Mouse (Mus musculus) embryonic facial prominence, embryonic 15.5 days (tissue): ENCODE measurements around the gene Gm37240. TPM values are rescaled to one million over a fixed set of nuclear protein-coding genes. Genes with fewer than 3 reads are reported as not detected.
"Not testable (repeated sequence)": the region's sequence is repeated elsewhere in the genome, so short reads cannot be mapped to it uniquely, and the experiment has no call there.

Source experiments
- ATAC-seq: fragments of 200-750 bp; cut with Nextera tagmentation; 2 replicates; pipeline ENCODE4 v1.8.0; 2017; ENCODE audit warnings: low read depth, moderate TSS enrichment; ENCODE audit not compliant: insufficient number of reproducible peaks, low FRiP score, low TSS enrichment
- H3K27ac ChIP-seq: fragments of 300-500 bp; sonication (generic); replicated peaks from 2 replicates; pipeline ENCODE4 v1.5.1; 2015; ENCODE audit warnings: mild to moderate bottlenecking, inconsistent platforms
- H3K27me3 ChIP-seq: fragments of 300-500 bp; sonication (generic); 2 replicates; pipeline ENCODE4 v1.6.1; 2015; ENCODE audit warnings: inconsistent platforms
- H3K36me3 ChIP-seq: fragments of 300-500 bp; sonication (generic); 2 replicates; pipeline ENCODE4 v1.6.1; 2015; ENCODE audit warnings: mild to moderate bottlenecking, inconsistent platforms
- H3K4me1 ChIP-seq: fragments of 300-500 bp; sonication (generic); 2 replicates; pipeline ENCODE4 v1.6.1; 2015; ENCODE audit warnings: inconsistent platforms
- H3K4me2 ChIP-seq: fragments of 300-500 bp; sonication (generic); replicated peaks from 2 replicates; pipeline ENCODE4 v1.6.1; 2015; ENCODE audit warnings: mild to moderate bottlenecking, inconsistent platforms
- H3K4me3 ChIP-seq: fragments of 300-500 bp; sonication (generic); replicated peaks from 2 replicates; pipeline ENCODE4 v1.5.1; 2015; ENCODE audit warnings: mild to moderate bottlenecking, inconsistent platforms
- H3K9ac ChIP-seq: fragments of 300-500 bp; sonication (generic); 2 replicates; pipeline ENCODE4 v1.6.1; 2015; ENCODE audit warnings: inconsistent platforms
- H3K9me3 ChIP-seq: fragments of 300-500 bp; sonication (generic); replicated peaks from 2 replicates; pipeline ENCODE4 v1.6.1; 2016; ENCODE audit warnings: inconsistent platforms
- WGBS: fragments of 180-500 bp; shearing (Covaris S2); methylation state at CpG from one replicate; pipeline ENCODE4 v1.1.7; 2015; 5-methylcytosine and 5-hydroxymethylcytosine counted together
- polyA plus RNA-seq: library from polyadenylated mRNA; unstranded; fragments of >200 nt; fragmentation: Nextera tagmentation; extraction: Ambion mirVana; gene quantifications from 2 replicates; pipeline ENCODE4 v1.2.1, GENCODE M21; 2015

Gene Gm37240
- polyA plus RNA-seq, 1 experiment from 2014 or later = 12.8 TPM

DNA sequence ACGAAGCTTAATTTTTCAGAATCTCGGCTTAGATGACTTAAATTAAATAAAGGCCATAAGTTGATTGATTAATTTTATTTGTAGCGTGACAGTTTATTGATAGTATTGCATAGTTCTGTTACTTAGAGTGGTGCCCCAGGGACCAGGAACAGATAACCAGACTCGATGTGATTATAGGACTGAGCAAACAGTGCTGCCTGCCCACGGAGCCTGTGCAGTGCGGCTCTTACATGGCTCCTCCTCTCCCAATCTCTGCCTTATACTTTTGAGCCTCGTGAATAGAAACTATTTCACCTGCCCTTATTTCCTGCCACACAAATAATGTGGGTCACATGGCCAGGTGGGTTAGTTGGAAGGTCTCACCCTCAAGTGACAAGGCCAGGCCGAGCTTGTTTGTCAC is 989.4 kb downstream of the Gm37240 start:
- no peak overlapping the region for H3K9ac ChIP-seq
- no peaks in the 10 kb centered on the region for H3K27me3 ChIP-seq
- 75% methylated on average over 8 of the region's 8 CpGs for WGBS
- ATAC-seq = no peak
- no peaks in the 10 kb centered on the region for H3K9me3 ChIP-seq
- no peaks in the 10 kb centered on the region for H3K4me1 ChIP-seq
- H3K4me2 ChIP-seq = no peak overlapping the region
- no peaks in the 10 kb centered on the region for H3K36me3 ChIP-seq
- H3K27ac ChIP-seq = no peak overlapping the region
- H3K4me3 ChIP-seq = no peak overlapping the region

- Histone ChIP-seq H3K4me2 (no peak overlapping the region), H3K36me3 (no peaks in the 10 kb centered on the region), H3K9ac (no peak overlapping the region), H3K9me3 (no peaks in the 10 kb centered on the region), H3K27ac (no peak overlapping the region), H3K4me3 (no peak overlapping the region), H3K4me1 (no peaks in the 10 kb centered on the region), H3K27me3 (no peaks in the 10 kb centered on the region)
- WGBS = 88% methylated on average over 5 of the region's 5 CpGs
- ATAC-seq = no peak
These were observed 996.3 kb downstream of the Gm37240 start for GRCm38 (mm10) chr3:84890983-84891382.

DNA sequence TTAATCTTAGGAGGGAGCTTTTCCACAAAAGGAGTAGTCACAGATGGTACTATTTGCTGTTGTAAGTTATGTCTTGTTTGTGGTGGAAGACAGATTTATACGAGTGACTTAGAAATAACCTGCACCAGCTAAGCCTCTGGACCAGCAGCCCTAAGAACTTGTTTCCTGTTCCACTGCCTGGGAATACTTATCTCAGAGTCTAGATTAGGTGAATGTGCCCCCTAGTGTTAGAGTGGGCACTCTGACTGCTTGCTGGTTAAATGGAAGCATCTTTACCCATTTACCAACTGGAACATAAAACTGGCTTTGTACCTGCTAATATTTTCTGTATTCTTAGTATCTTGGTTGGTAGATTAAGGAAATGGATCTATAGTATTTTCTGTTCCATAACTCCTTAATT is 997.7 kb downstream of the Gm37240 start:
- H3K4me2 ChIP-seq = no peak overlapping the region
- no peaks in the 10 kb centered on the region for H3K9me3 ChIP-seq
- no peak for ATAC-seq
- no peak overlapping the region for H3K27ac ChIP-seq
- H3K4me3 ChIP-seq = no peak overlapping the region
- no peak overlapping the region for H3K9ac ChIP-seq
- H3K27me3 ChIP-seq = no peaks in the 10 kb centered on the region
- WGBS = 60% methylated on average over 1 of the region's 1 CpGs
- H3K4me1 ChIP-seq = no peaks in the 10 kb centered on the region
- H3K36me3 ChIP-seq = no peaks in the 10 kb centered on the region

- Histone ChIP-seq H3K27ac (no peak overlapping the region), H3K4me2 (no peak overlapping the region), H3K4me3 (no peak overlapping the region), H3K9ac (no peak overlapping the region), H3K36me3 (no peaks in the 10 kb centered on the region), H3K4me1 (peaks cover 17% of the 10 kb centered on the region), H3K27me3 (no peaks in the 10 kb centered on the region), H3K9me3 (no peaks in the 10 kb centered on the region)
- no peak for ATAC-seq
- WGBS = 44% methylated on average over 11 of the region's 11 CpGs
These were observed 1003.4 kb downstream of the Gm37240 start for GRCm38 (mm10) chr3:84883817-84884483.

- 74% methylated on average over 4 of the region's 4 CpGs for WGBS
- no peak overlapping the region for H3K4me2 ChIP-seq
- H3K27ac ChIP-seq = no peak overlapping the region
- H3K36me3 ChIP-seq = no peaks in the 10 kb centered on the region
- no peak overlapping the region for H3K9ac ChIP-seq
- H3K27me3 ChIP-seq = no peaks in the 10 kb centered on the region
- no peaks in the 10 kb centered on the region for H3K4me1 ChIP-seq
- H3K9me3 ChIP-seq = no peaks in the 10 kb centered on the region
- ATAC-seq = no peak
- no peak overlapping the region for H3K4me3 ChIP-seq
These were observed 1011.1 kb downstream of the Gm37240 start for GRCm38 (mm10) chr3:84876211-84876610.

DNA sequence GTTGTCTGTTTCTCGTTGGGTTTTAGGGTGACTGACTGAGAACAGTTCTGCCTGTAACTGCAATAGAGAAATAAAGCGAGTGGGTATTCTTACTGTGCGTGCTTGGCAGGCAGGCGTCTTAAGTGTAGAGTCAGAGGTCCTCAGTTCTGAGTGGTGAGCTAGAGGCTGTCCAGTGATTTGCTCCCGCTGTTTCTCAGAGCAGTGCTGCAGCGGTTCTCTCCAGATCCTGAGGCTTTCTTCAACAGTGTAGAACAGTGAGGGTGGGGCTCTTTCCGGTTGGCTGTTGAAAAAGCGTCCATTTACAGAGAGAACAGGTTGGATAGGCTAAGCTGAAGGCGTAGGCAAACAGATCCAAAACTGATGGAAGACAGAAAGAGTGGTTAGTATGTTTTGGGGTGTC is 1012.0 kb downstream of the Gm37240 start:
- H3K9me3 ChIP-seq = no peaks in the 10 kb centered on the region
- H3K4me2 ChIP-seq = no peak overlapping the region
- no peak for ATAC-seq
- 64% methylated on average over 9 of the region's 9 CpGs for WGBS
- H3K27me3 ChIP-seq = no peaks in the 10 kb centered on the region
- no peaks in the 10 kb centered on the region for H3K4me1 ChIP-seq
- H3K36me3 ChIP-seq = no peaks in the 10 kb centered on the region
- no peak overlapping the region for H3K27ac ChIP-seq
- H3K4me3 ChIP-seq = no peak overlapping the region
- H3K9ac ChIP-seq = no peak overlapping the region

GRCm38 (mm10) chr3:84870126-84870525 is 1017.2 kb downstream of the Gm37240 start:
- Histone ChIP-seq H3K27ac (no peak overlapping the region), H3K9me3 (no peaks in the 10 kb centered on the region), H3K9ac (no peak overlapping the region), H3K27me3 (no peaks in the 10 kb centered on the region), H3K36me3 (no peaks in the 10 kb centered on the region), H3K4me2 (no peak overlapping the region), H3K4me3 (no peak overlapping the region), H3K4me1 (no peaks in the 10 kb centered on the region)
- ATAC-seq = no peak

- H3K9ac ChIP-seq = no peak overlapping the region
- H3K36me3 ChIP-seq = no peaks in the 10 kb centered on the region
- H3K4me1 ChIP-seq = no peaks in the 10 kb centered on the region
- no peak for ATAC-seq
- WGBS = 62% methylated on average over 1 of the region's 1 CpGs
- no peak overlapping the region for H3K27ac ChIP-seq
- no peak overlapping the region for H3K4me3 ChIP-seq
- H3K4me2 ChIP-seq = no peak overlapping the region
- H3K27me3 ChIP-seq = no peaks in the 10 kb centered on the region
- H3K9me3 ChIP-seq = no peaks in the 10 kb centered on the region
These were observed 1019.3 kb downstream of the Gm37240 start for GRCm38 (mm10) chr3:84867991-84868390.

GRCm38 (mm10) chr3:84867434-84867975 is 1019.8 kb downstream of the Gm37240 start:
- H3K27ac ChIP-seq = no peak overlapping the region
- H3K4me3 ChIP-seq = no peak overlapping the region
- H3K9me3 ChIP-seq = no peaks in the 10 kb centered on the region
- no peak overlapping the region for H3K9ac ChIP-seq
- H3K36me3 ChIP-seq = no peaks in the 10 kb centered on the region
- no peaks in the 10 kb centered on the region for H3K27me3 ChIP-seq
- no peak overlapping the region for H3K4me2 ChIP-seq
- 91% methylated on average over 1 of the region's 1 CpGs for WGBS
- no peak for ATAC-seq
- no peaks in the 10 kb centered on the region for H3K4me1 ChIP-seq

DNA sequence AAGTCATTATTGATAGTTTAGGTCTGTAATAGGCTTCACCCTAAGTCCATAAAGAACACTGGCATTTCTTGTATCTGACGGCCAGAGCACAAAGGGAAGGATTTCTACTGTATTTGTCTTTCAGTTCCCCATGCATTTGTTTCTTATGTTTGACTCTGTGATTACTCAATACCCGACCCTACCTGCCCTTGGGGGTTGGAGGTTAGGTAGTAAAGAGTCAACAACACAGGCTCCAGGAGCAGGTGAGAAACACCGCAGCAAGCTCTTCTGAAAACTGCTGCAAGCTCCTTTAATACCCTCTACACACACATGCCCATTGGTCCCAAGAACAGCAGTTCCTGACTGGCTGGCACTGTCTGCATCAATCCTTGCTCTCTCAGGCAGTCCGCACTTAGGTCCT is 1020.5 kb downstream of the Gm37240 start:
- H3K4me3 ChIP-seq = no peak overlapping the region
- WGBS = 72% methylated on average over 4 of the region's 4 CpGs
- H3K4me2 ChIP-seq = no peak overlapping the region
- H3K9me3 ChIP-seq = no peaks in the 10 kb centered on the region
- ATAC-seq = no peak
- H3K4me1 ChIP-seq = no peaks in the 10 kb centered on the region
- no peak overlapping the region for H3K9ac ChIP-seq
- H3K36me3 ChIP-seq = no peaks in the 10 kb centered on the region
- H3K27me3 ChIP-seq = no peaks in the 10 kb centered on the region
- H3K27ac ChIP-seq = no peak overlapping the region

DNA sequence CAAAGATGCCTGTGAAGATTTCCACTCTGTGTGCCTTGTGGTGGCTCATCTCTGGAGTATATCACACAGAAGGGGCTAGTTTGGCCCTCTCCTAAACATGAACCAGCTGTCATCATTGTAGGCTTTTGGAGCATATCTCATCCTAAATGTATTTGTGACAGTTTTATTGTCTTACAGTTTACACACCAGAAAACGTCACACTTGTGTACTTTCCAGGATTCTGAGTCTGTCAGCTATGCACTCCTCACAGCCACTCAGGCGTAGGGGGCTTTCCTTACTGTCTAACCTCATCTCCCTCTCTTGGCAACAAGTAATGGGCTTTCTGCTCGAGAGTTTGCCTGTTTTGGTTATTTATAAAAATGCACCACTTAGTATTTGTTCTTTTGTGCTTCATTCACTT is 1021.6 kb downstream of the Gm37240 start:
- Histone ChIP-seq H3K9me3 (no peaks in the 10 kb centered on the region), H3K36me3 (no peaks in the 10 kb centered on the region), H3K27me3 (no peaks in the 10 kb centered on the region), H3K27ac (no peak overlapping the region), H3K9ac (no peak overlapping the region), H3K4me1 (no peaks in the 10 kb centered on the region), H3K4me3 (no peak overlapping the region), H3K4me2 (no peak overlapping the region)
- ATAC-seq = no peak
- WGBS = 75% methylated on average over 3 of the region's 3 CpGs

GRCm38 (mm10) chr3:84861817-84862216 is 1025.5 kb downstream of the Gm37240 start:
- H3K27ac ChIP-seq, H3K27me3 ChIP-seq, H3K4me2 ChIP-seq, H3K9ac ChIP-seq, ATAC-seq, H3K4me1 ChIP-seq, H3K9me3 ChIP-seq, H3K4me3 ChIP-seq, H3K36me3 ChIP-seq: not testable (repeated sequence)
- 89% methylated on average over 3 of the region's 3 CpGs for WGBS
